In genomic region chr2:168432394-168432793, GRCm38 (mm10) we compare ENCODE assay signal across 24 mouse cellular contexts.
"Had no signal": no experiment of that assay in that cellular context is flagged by ENCODE, and none has a peak within 500 bp of the region (broad histone marks: within the 10 kb centered on the region; RNA-seq: fewer than 3 reads in every experiment).

No protein-coding gene starts in this region.

- H3K4me3 ChIP-seq: intestine, embryonic 15.5 days; kidney, embryonic 15.5 days; limb, embryonic 10.5 days; limb, embryonic 13.5 days; liver, embryonic 12.5 days; liver, embryonic 15.5 days; lung, embryonic 15.5 days; megakaryocyte, embryonic 14.5 days; midbrain, embryonic 10.5 days; midbrain, embryonic 13.5 days; myocyte; neural tube, embryonic 13.5 days had no signal

- H3K27ac ChIP-seq: intestine, embryonic 15.5 days; kidney, embryonic 15.5 days; limb, embryonic 10.5 days; limb, embryonic 13.5 days; liver, embryonic 12.5 days; liver, embryonic 15.5 days; lung, embryonic 15.5 days; midbrain, embryonic 10.5 days; midbrain, embryonic 13.5 days; neural tube, embryonic 13.5 days had no signal

- DNase-seq: kidney, adult 11 months; kidney, adult 8-10 months; kidney, postnatal 10 days; kidney, postnatal 36 days; liver; lung, adult 18-20 months; lung, postnatal 10 days; lung, postnatal 36 days; retina, postnatal 1 day; right cerebral cortex, postnatal 14 days; thymus, adult 2 months; thymus, postnatal 25 days had no signal
